Mouse (Mus musculus) lung, adult 2 months (tissue): ENCODE measurements around the gene Ccdc85a. TPM values are rescaled to one million over a fixed set of nuclear protein-coding genes. Genes with fewer than 3 reads are reported as not detected.
A peak's percentile ranks its signal among the peaks of the same experiment; 100 is the strongest.
"Not testable (repeated sequence)": the region's sequence is repeated elsewhere in the genome, so short reads cannot be mapped to it uniquely, and the experiment has no call there.

Experiments used
- DNase-seq: peaks from one replicate; pipeline ENCODE4 v3.0.0; 2022
- H3K4me1 ChIP-seq: fragments of 200-500 bp; 2 replicates; pipeline ENCODE4 v1.6.1; 2011; ENCODE audit warnings: low read length; ENCODE audit not compliant: control insufficient read depth, insufficient read depth
- H3K4me3 ChIP-seq: fragments of 200-500 bp; replicated peaks from 2 replicates; pipeline ENCODE3; 2011; ENCODE audit warnings: low read depth, mild to moderate bottlenecking, control low read depth, low read length; ENCODE audit errors: extremely low read depth
- CTCF ChIP-seq: fragments of 200-500 bp; IDR thresholded peaks from 2 replicates; pipeline ENCODE4 v1.5.1; 2011; ENCODE audit warnings: mild to moderate bottlenecking, low read length, control low read depth; ENCODE audit not compliant: insufficient read depth
- POLR2A ChIP-seq: fragments of 200-500 bp; IDR thresholded peaks from 2 replicates; pipeline ENCODE4 v1.6.1; 2011; ENCODE audit warnings: low read depth, mild to moderate bottlenecking, control low read depth, low read length, borderline replicate concordance; ENCODE audit errors: extremely low read depth
- WGBS: fragments of 180-500 bp; shearing (Covaris S2); methylation state at CpG from one replicate; pipeline ENCODE4 v1.1.7; 2018; 5-methylcytosine and 5-hydroxymethylcytosine counted together
- polyA plus RNA-seq: library from polyadenylated mRNA; depleted of rRNA; stranded (reverse); fragments of >200 nt; gene quantifications from 2 replicates; pipeline ENCODE4 v1.2.3, GENCODE M21; 2012; rRNA removed

Gene Ccdc85a
- polyA plus RNA-seq, 1 experiment = 14.6 TPM

DNA sequence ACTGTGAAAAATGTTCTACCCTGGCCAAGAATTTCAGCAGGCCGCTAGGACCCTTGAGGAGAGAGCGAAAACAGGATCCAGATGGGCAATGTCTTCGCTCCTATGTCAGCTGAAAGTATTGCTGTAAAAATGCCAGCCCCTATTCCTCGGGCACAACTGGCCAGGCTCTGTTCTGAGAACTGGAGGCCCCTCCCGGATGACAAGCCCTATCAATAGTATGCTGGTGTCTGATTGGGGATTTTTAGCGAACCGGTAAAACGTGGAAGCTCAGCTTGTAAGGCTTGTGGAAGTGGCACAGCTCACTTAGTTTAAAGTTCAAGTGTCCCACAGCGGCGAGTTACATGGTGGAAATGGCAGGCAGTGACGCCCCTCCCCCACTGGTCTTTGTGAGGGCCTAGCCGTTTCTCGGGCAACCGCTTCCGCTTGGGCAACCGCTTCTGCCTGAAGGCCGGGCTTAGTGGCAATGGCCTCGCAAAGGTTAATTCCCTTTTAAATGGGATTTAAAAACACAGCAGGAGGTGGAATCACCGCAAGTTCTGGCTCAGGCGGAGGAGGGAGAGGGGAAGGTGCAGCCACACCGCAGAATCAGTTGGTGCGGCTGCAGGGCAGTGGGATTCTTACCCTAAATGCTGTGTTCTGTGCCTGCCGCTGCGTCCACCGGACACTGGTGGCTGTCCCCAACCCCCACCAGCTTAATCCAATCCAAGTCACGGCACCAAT is 218.8 kb downstream of the Ccdc85a start:
- DNase-seq = peak; percentile 70
- Histone ChIP-seq H3K4me3 (peak overlapping the region; percentile 50), H3K4me1 (no peaks in the 10 kb centered on the region)
- TF ChIP-seq CTCF (no peak), POLR2A (no peak)
- WGBS = 7% methylated on average over 26 of the region's 26 CpGs

DNA sequence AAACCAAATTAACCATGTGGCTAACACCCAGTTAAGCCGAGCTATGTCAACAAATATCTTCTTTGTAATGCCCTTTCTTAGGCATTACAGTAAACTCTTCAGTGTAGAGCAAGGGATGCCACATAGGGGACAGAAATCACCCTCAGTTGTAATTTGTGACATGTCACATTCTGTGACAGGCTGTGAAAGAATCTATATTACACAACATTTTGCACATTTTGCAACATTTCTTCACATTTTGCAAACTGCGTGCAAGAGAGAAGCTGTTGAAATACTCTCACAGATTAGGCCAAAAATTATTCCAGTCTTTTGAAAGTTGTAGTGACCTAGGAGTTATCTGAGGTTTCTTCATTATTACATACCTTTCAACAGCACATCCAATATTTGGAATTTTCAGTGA is 240.7 kb downstream of the Ccdc85a start:
- WGBS = 71% methylated on average over 2 of the region's 2 CpGs
- TF ChIP-seq CTCF = no peak
- no peak for TF ChIP-seq POLR2A
- no peak for DNase-seq
- H3K4me1 ChIP-seq = no peaks in the 10 kb centered on the region
- no peak overlapping the region for H3K4me3 ChIP-seq

DNA sequence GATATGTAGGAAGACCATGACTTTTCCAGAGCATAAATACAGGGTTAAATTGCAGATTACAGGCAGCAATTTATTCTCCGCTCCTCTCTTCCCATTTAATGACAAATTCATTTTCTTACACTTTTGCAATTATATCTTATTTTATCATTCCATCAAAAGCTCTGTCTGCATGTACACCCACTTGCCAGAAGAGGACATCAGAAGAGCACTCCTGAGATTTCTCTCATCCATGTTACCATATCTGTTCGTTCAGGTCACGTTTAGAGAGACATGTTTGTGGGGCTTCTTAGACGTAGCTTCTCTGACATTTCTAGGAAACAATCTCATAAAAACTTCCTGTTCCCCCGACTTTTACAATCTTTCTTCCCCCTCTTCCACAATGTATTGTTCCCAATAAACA is 242.2 kb downstream of the Ccdc85a start:
- 47% methylated on average over 5 of the region's 5 CpGs for WGBS
- DNase-seq = no peak
- H3K4me1 ChIP-seq = no peaks in the 10 kb centered on the region
- H3K4me3 ChIP-seq = no peak overlapping the region
- no peak for TF ChIP-seq POLR2A
- TF ChIP-seq CTCF = no peak

DNA sequence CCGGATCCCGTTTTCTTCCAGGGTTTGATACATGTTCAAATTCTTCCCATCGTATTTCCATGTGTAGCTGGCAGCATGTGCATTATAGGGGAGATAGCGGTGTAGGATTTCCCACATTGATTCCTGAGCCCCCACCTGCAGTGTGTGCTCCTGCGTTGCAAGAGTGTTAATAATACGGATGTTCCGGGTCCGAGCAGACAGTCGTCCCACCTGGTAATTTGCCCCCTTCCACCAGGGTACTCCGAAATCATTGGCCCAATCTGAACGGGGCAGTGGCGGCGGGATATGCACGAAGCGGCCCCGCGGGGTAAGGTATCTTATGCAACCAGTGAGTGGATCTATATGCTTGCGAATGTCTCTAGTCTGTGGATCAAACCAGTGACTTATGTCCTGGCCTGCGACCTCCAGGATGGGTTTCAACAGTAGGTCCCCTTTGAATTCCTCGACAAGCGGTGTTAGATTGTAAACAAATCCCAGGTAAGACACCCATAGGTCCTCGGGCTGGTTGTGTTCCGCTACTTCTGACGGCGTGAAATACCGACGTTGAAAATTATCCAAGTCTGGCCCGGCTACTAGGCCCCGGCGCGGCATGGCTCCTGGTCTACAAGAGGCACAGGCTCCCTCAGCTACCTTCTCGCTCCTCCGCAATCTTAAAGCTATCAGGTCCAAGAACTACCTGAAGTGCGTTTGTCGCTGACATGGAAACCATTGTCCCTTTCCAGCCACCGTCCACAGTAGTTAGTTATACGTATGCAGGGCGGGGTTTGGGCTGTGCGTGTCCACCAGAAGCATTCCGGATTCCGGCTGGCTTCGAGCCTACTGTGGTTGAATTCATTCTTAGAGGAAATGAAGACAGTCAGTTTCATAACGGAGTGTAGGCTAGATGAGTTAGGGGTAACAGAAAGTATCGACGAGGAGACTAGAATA is 244.6 kb downstream of the Ccdc85a start, which contains the start of gene Gm6685:
Gene Gm6685, minus strand, starts transcription at position 644 of the 927 bp plus-strand sequence.
- not testable (repeated sequence) for H3K4me1 ChIP-seq, H3K4me3 ChIP-seq, DNase-seq
- WGBS = 93% methylated on average over 45 of the region's 45 CpGs

Other genes with a start within 250 kb of the Ccdc85a start
- 0.26 and 2.2 TPM in 2 replicates for gene Gm6685, start 244.5 kb downstream of the Ccdc85a start, polyA plus RNA-seq